Mouse (Mus musculus) macrophage (primary cell): ENCODE results near the gene Grk2. TPM values are rescaled to one million over a fixed set of nuclear protein-coding genes. Genes with fewer than 3 reads are reported as not detected.
A peak's percentile ranks its signal among the peaks of the same experiment; 100 is the strongest.

Experiments used
- H3K27ac ChIP-seq: fragments of 350-480 bp; formaldehyde crosslinking; 2 replicates; pipeline ENCODE4 v1.9.0; 2021
- H3K36me3 ChIP-seq: fragments of 350-480 bp; formaldehyde crosslinking; 2 replicates; pipeline ENCODE4 v1.9.0; 2021; ENCODE audit errors: inconsistent target
- H3K4me3 ChIP-seq: fragments of 350-480 bp; formaldehyde crosslinking; 2 replicates; pipeline ENCODE4 v1.9.0; 2021; ENCODE audit errors: inconsistent target
- H3K79me2 ChIP-seq: fragments of 350-480 bp; formaldehyde crosslinking; 2 replicates; pipeline ENCODE4 v1.9.0; 2021; ENCODE audit errors: inconsistent target
- WGBS: methylation state at CpG from one replicate; pipeline ENCODE4 v1.1.7; 2026; ENCODE audit warnings: inconsistent platforms; ENCODE audit not compliant: missing documents; 5-methylcytosine and 5-hydroxymethylcytosine counted together
- polyA plus RNA-seq: library from polyadenylated mRNA; stranded (reverse); fragments of 250-400 nt; gene quantifications from 3 replicates; pipeline ENCODE4 v1.2.4, GENCODE M21; 2018; ENCODE audit warnings: inconsistent platforms
- total RNA-seq, 78 experiments: library from RNA; depleted of rRNA; stranded (reverse); fragments of 250-400 nt; gene quantifications; 1 replicate in 9 of 78; 2 replicates in 24 of 78; 3 replicates in 43 of 78; 4 replicates in 2 of 78; pipeline ENCODE4 v1.2.4; 2018; ENCODE audit warnings: inconsistent platforms in 56 of 78

Gene Grk2
- 100 to 1,000 TPM in 22 of 26 experiments, 10 to 100 TPM in 4; 41.9 to 659 (median 281) TPM for total RNA-seq (2018; cell fraction: chromatin; rRNA removed)
- total RNA-seq (2018; cell fraction: cytosol; rRNA removed) = 100 to 1,000 TPM; 101 to 237 (median 164) TPM
- total RNA-seq (2018; cell fraction: nucleus; rRNA removed) = 100 to 1,000 TPM in 22 of 26 experiments, 10 to 100 TPM in 4; 56.2 to 342 (median 204) TPM
- 131 to 143 TPM (median 139 TPM) in 3 replicates for polyA plus RNA-seq

GRCm38 (mm10) chr19:4306190-4306577 is at the start of gene Grk2:
Gene Grk2, minus strand, starts transcription at chr19:4306222.
- Histone ChIP-seq H3K36me3 (no peaks in the 10 kb centered on the region), H3K79me2 (peaks cover 51% of the 10 kb centered on the region), H3K27ac (peak within 1 kb of the TSS; percentile 96), H3K4me3 (peak within 1 kb of the TSS; percentile 90)
- WGBS = under 1% methylated on average over 46 of the region's 46 CpGs

GRCm38 (mm10) chr19:4349455-4349854 is 43.4 kb upstream of the Grk2 start:
- H3K4me3 ChIP-seq = no peak overlapping the region
- WGBS = 88% methylated on average over 2 of the region's 2 CpGs
- peaks cover 79% of the 10 kb centered on the region for H3K36me3 ChIP-seq
- H3K27ac ChIP-seq = no peak overlapping the region
- H3K79me2 ChIP-seq = no peaks in the 10 kb centered on the region

GRCm38 (mm10) chr19:4346479-4346878 is 40.5 kb upstream of the Grk2 start:
- no peaks in the 10 kb centered on the region for H3K79me2 ChIP-seq
- peaks cover 87% of the 10 kb centered on the region for H3K36me3 ChIP-seq
- H3K4me3 ChIP-seq = no peak overlapping the region
- whole genome bisulfite sequencing = 100% methylated on average over 1 of the region's 1 CpGs
- H3K27ac ChIP-seq = no peak overlapping the region

DNA sequence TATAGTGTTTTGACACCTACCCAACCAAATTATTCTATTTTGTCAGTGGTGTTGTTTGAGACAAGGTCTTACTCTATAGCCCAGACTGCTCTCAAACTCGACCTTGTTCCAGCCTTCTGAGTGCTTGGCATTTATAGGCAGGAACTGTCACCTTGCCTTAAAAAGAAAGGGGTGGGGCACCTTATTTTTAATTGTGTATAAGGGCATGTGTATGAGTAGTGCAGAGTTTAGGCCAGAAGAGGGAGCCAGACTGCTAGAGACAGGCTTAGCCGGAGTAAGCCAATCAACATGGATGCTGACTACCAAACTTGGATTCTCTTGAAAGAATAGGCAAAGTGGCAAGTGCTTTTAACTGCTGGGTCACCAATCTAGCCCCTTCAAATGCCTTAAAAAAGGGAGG is 32.1 kb upstream of the Grk2 start:
- Histone ChIP-seq H3K36me3 (peaks cover 31% of the 10 kb centered on the region), H3K4me3 (no peak overlapping the region), H3K27ac (no peak overlapping the region), H3K79me2 (peaks cover 10% of the 10 kb centered on the region; the same call in 1 of the 2 replicates)
- 18% methylated on average over 2 of the region's 2 CpGs for WGBS

GRCm38 (mm10) chr19:4333791-4334190 is 27.8 kb upstream of the Grk2 start:
- WGBS = under 1% methylated on average over 16 of the region's 16 CpGs
- Histone ChIP-seq H3K79me2 (peaks cover 47% of the 10 kb centered on the region), H3K36me3 (peaks cover 12% of the 10 kb centered on the region)

GRCm38 (mm10) chr19:4333100-4333775 is 27.2 kb upstream of the Grk2 start:
- WGBS = 0% methylated on average over 13 of the region's 13 CpGs
- H3K4me3 ChIP-seq = peak overlapping the region; percentile 71
- peak overlapping the region; percentile 94 for H3K27ac ChIP-seq
- peaks cover 47% of the 10 kb centered on the region for H3K79me2 ChIP-seq
- H3K36me3 ChIP-seq = peaks cover 18% of the 10 kb centered on the region

More at GRCm38 (mm10) chr19:4333791-4334190, 27.8 kb upstream of the Grk2 start:
- peak overlapping the region; percentile 94 for H3K27ac ChIP-seq
- peak overlapping the region; percentile 71 for H3K4me3 ChIP-seq

DNA sequence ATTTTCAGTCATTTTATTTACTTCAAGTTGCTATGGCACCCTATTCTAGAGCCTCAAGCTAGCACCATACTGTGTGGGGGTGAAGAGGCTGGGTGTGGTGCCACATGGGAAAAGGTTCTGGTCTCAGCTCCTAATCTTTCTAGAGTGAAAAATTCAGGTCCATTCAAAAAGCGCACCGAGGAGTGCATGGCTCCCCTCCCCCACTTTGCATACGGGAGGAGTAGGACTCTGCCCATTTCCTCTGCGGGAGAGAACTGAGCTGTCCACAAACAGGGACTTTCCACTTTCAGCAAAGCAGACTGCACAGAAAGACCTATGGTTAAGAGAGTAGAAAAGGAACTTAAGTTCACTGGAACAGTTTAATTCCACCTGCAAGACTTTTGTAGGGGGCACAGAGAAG is 26.6 kb upstream of the Grk2 start:
- Histone ChIP-seq H3K79me2 (peaks cover 47% of the 10 kb centered on the region), H3K4me3 (peak overlapping the region; percentile 71), H3K36me3 (peaks cover 24% of the 10 kb centered on the region), H3K27ac (peak overlapping the region; percentile 94)
- 2% methylated on average over 4 of the region's 4 CpGs for WGBS

DNA sequence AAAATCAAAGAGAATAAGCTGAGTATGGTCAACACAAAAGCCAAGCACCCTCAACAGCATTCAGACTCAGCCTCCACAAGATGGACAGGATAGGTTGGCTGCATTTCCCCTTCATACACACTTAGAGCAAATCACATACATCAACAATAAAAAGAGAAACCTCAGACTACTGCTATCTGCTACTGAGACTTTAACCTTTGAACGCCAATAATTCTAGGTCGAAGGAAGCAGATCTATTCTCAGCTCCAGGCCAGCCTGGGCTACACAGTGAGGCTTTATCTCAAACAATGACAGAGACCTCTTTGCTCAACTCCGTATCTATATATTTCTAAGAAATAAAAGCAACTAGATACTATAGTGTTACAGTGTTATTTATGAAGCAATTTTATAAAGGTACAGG is 25.3 kb upstream of the Grk2 start:
- Histone ChIP-seq H3K79me2 (peaks cover 39% of the 10 kb centered on the region), H3K27ac (no peak overlapping the region), H3K36me3 (peaks cover 37% of the 10 kb centered on the region), H3K4me3 (no peak overlapping the region)
- WGBS = 82% methylated on average over 3 of the region's 3 CpGs

DNA sequence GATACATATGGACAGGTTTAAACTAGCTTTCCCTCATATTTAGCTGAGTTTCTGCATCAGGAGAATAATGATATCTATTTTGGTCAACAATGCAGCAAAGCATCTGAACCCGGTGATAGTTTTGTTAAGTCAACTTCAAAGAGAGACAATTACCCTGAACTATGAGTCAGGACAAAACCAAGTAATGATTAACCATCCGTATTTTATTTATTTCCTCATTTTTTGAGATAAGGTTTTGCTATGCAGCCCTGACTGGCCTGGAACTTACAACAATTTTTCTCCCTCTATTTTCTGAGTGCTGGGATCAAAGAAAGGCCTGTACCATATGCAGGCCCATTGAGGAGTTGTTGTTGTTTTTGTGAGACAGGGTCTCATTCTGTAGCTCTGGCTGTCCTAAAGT is 24.6 kb upstream of the Grk2 start:
- Histone ChIP-seq H3K4me3 (no peak overlapping the region), H3K27ac (no peak overlapping the region), H3K36me3 (peaks cover 44% of the 10 kb centered on the region), H3K79me2 (peaks cover 37% of the 10 kb centered on the region)
- 38% methylated on average over 2 of the region's 2 CpGs for WGBS

GRCm38 (mm10) chr19:4328737-4329304 is 22.8 kb upstream of the Grk2 start:
- Histone ChIP-seq H3K36me3 (peaks cover 61% of the 10 kb centered on the region), H3K79me2 (peaks cover 37% of the 10 kb centered on the region), H3K27ac (no peak overlapping the region), H3K4me3 (no peak overlapping the region)
- WGBS = 95% methylated on average over 8 of the region's 8 CpGs

- Histone ChIP-seq H3K4me3 (no peak overlapping the region), H3K79me2 (peaks cover 24% of the 10 kb centered on the region), H3K36me3 (peaks cover 80% of the 10 kb centered on the region), H3K27ac (no peak overlapping the region)
- WGBS = 100% methylated on average over 1 of the region's 1 CpGs
Observed at GRCm38 (mm10) chr19:4326881-4327280, 20.9 kb upstream of the Grk2 start.

- Histone ChIP-seq H3K4me3 (no peak overlapping the region), H3K27ac (no peak overlapping the region), H3K36me3 (peaks cover 86% of the 10 kb centered on the region), H3K79me2 (peaks cover 17% of the 10 kb centered on the region)
- 92% methylated on average over 3 of the region's 3 CpGs for WGBS
Observed at GRCm38 (mm10) chr19:4326106-4326505, 20.1 kb upstream of the Grk2 start.

DNA sequence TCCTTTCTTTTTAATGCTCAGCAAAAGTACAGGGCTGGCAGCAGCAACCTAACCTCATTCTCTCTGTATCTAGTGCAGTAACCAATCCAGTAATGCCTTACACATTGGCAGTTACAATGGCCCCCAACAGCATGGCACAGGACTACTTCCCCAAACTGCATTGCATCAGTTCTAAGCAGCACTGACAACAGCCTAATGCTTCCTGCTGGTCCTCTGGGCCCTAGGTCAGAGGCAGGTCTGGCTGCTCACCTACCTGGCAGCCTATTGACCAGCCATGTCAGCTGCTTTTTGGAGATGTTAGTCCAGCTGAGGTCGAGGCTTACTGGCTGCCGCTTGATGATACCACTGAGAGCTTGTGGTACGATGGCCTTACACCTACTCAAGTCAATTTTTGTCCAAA is 16.1 kb upstream of the Grk2 start:
- Histone ChIP-seq H3K4me3 (no peak overlapping the region), H3K27ac (no peak overlapping the region), H3K36me3 (peaks cover 96% of the 10 kb centered on the region), H3K79me2 (no peaks in the 10 kb centered on the region; the same call in 1 of the 2 replicates)
- 88% methylated on average over 3 of the region's 3 CpGs for WGBS

- Histone ChIP-seq H3K36me3 (peaks cover 91% of the 10 kb centered on the region), H3K4me3 (no peak overlapping the region)
- no CpG with 5 or more reads among the region's 1 CpGs for WGBS
Observed at GRCm38 (mm10) chr19:4321622-4322021, 15.6 kb upstream of the Grk2 start.

DNA sequence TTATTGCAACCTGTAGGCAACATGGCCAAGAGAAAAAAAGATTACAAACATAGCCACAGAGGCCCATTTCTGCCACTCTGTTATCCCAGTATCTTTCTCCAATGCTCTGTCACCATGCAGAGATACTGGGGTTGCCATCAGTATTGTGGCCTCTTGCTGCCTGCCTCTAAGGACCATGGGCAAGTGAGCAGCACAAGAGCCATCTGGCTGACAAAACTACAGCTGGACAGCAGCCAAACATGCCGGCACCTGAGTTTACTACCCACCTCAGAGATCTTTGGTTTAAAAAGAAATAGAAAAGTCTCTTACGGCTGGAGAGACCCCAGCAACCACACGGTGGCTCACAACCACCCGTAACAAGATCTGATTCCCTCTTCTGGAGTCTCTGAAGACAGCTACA is 13.2 kb upstream of the Grk2 start:
- no peaks in the 10 kb centered on the region for H3K79me2 ChIP-seq
- peaks cover 74% of the 10 kb centered on the region for H3K36me3 ChIP-seq
- 88% methylated on average over 4 of the region's 4 CpGs for WGBS
- no peak overlapping the region for H3K27ac ChIP-seq
- H3K4me3 ChIP-seq = no peak overlapping the region

More at GRCm38 (mm10) chr19:4321622-4322021, 15.6 kb upstream of the Grk2 start:
- Histone ChIP-seq H3K27ac (no peak overlapping the region), H3K79me2 (no peaks in the 10 kb centered on the region; the same call in 1 of the 2 replicates)
